Mouse (Mus musculus): ENCODE data around the gene H2afj. TPM values are rescaled to one million over a fixed set of nuclear protein-coding genes. Genes with fewer than 3 reads are reported as not detected.

Gene H2afj
- total RNA-seq, 2 experiments from 2014 or later, result 69.6 to 72.3 TPM

DNA sequence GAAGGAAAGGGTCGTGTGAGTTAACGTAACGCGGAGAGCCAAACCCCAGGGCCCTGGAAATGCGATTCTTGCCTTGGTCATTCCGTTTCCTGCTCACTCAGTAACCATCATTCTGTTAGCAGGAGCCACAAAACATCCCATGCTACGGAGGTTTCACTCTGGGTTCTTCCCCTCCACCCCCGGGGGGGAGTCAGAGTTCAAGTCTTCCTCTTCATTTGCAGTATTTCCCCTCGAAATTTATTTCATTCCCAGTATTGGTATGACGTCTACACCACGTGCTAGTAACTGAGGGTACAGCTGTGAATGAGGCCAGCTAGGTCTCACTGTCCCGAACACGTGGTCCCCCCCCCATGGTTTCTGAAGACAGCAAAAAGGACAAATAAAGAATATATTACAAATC, 1.6 kb downstream of the H2afj start:
- Histone ChIP-seq H3K27ac (peak overlapping the region; percentile 89; the same call in 1 of the 2 replicates), H3K4me3 (peak overlapping the region; percentile 79)
- TF ChIP-seq CTCF (conservative IDR thresholded peaks at IDR 0.05), result no peak
- no peak for DNase-seq (ENCODE audit: low spot score in 2 of 2)

GRCm38 (mm10) chr6:136811196-136811595, 3.2 kb downstream of the H2afj start:
- Histone ChIP-seq H3K4me3 (no peak overlapping the region), H3K27ac (peak overlapping the region; percentile 76; the same call in 1 of the 2 replicates)
- no peak for DNase-seq (ENCODE audit: low spot score in 2 of 2)
- TF ChIP-seq CTCF (conservative IDR thresholded peaks at IDR 0.05), result no peak

DNA sequence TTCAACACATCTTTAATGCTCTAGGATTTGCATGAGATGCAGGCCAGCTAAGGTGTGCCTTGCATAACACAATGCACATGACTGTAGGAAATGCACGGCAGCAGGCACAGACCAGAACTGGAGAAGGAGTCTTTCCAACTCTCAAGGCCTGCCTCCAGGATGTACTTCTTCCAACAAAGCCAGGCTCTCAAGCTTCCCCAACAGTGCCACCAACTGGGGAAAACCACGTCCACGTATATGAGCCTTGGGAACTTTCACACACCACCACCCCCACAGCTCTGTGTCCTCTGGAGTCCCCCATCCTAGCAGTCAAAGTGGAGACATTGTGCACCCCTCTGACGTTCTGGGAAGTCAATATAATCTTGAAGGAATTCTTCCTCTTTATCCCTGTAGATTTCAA, 5.1 kb downstream of the H2afj start:
- TF ChIP-seq CTCF (conservative IDR thresholded peaks at IDR 0.05), result peak; percentile 53
- peak overlapping the region; percentile 76 for H3K27ac ChIP-seq
- no peak overlapping the region for H3K4me3 ChIP-seq
- no peak for DNase-seq (ENCODE audit: low spot score in 2 of 2)

DNA sequence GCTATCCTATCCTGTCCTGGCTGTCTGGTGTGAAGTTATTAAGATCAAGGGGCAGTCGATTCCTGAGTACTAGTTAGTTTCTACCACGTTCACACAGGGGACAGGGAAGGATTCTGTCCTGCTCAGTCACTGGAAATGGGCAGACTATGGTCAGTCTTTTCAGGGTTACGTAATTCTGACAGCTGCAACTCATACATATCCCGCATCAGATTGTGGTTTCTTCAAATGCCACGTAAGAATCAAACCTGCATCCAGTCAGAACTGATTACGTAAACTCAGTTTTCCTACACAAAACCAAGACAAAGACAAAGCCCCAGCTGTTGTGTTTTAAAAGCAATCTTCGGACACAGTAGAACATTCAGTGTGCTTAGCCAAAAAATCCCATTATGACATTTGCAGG, 7.3 kb downstream of the H2afj start:
- H3K4me3 ChIP-seq, result no peak overlapping the region
- H3K27ac ChIP-seq, result peak overlapping the region; percentile 94
- no peak for DNase-seq (ENCODE audit: low spot score in 2 of 2)
- TF ChIP-seq CTCF (conservative IDR thresholded peaks at IDR 0.05), result no peak

DNA sequence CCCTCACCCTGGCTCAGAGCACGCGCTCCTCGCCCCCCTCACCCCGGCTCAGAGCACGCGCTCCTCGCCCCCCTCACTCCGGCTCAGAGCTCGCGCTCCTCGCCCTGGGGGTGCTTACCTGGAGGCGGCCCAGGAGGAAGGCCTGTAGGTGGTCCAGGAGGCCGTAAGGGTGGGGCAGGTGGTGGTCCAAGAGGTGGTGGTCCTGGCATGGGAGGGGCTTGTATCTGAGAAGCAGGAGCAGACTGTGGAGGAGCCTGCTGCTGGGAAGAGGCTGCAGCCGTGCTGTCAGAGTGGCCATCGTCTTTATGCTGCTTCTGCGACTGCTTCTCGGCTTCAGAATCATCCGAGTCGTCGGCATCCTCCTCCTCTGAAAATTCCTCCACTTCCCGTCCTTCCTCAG, 8.8 kb downstream of the H2afj start:
- TF ChIP-seq CTCF (conservative IDR thresholded peaks at IDR 0.05), result no peak
- Histone ChIP-seq H3K27ac (peak overlapping the region; percentile 94), H3K4me3 (no peak overlapping the region)
- DNase-seq (ENCODE audit: low spot score in 2 of 2), result no peak

- no peak for TF ChIP-seq CTCF (conservative IDR thresholded peaks at IDR 0.05)
- Histone ChIP-seq H3K27ac (peak overlapping the region; percentile 94), H3K4me3 (no peak overlapping the region)
- DNase-seq (ENCODE audit: low spot score in 2 of 2), result peak; percentile 86 to 93
These were observed 9.5 kb downstream of the H2afj start for GRCm38 (mm10) chr6:136817549-136817948.

DNA sequence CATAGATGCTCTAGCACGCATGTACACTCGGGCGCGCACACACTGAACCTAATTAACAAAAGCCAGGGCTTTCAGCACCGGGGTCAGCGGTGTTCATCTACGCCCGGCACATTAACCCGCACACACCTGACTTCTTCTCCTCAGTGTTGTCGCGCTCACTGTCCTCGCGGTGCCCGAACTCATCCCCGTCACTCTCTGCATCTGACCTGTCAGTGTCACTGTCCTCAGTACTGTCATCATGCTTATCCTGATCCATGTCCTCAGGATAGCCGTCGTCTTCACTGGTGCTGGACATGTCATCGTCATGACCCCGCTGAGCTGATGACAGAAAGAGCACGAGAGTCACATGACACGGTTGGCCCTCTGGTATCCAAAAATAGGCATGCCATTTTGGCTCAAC, 12.3 kb downstream of the H2afj start:
- no peak for DNase-seq (ENCODE audit: low spot score in 2 of 2)
- H3K4me3 ChIP-seq, result no peak overlapping the region
- no peak overlapping the region for H3K27ac ChIP-seq
- TF ChIP-seq CTCF (conservative IDR thresholded peaks at IDR 0.05), result no peak

GRCm38 (mm10) chr6:136821086-136821485, 13.0 kb downstream of the H2afj start:
- TF ChIP-seq CTCF (conservative IDR thresholded peaks at IDR 0.05), result no peak
- DNase-seq (ENCODE audit: low spot score in 2 of 2), result no peak
- Histone ChIP-seq H3K27ac (no peak overlapping the region), H3K4me3 (no peak overlapping the region)

DNA sequence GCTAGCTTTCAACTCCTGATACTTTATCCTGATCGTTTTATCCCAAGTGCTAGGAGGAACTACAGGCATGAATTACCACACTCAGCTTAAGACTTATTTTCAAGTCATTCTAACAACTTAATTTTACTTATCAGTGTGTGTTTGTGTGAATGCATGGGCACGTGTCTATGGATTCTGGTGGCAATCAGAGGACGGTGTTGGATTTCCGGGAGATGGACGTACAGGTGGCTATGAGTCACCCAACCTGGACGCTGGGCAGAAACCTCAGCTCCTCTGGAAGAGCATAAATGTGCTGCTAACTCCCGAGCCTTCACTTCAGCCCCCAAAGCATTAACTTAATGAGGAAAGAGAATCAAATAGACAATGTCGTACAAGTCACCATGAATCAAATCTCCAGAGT, 16.9 kb downstream of the H2afj start:
- TF ChIP-seq CTCF (conservative IDR thresholded peaks at IDR 0.05), result no peak
- DNase-seq (ENCODE audit: low spot score in 2 of 2), result no peak

DNA sequence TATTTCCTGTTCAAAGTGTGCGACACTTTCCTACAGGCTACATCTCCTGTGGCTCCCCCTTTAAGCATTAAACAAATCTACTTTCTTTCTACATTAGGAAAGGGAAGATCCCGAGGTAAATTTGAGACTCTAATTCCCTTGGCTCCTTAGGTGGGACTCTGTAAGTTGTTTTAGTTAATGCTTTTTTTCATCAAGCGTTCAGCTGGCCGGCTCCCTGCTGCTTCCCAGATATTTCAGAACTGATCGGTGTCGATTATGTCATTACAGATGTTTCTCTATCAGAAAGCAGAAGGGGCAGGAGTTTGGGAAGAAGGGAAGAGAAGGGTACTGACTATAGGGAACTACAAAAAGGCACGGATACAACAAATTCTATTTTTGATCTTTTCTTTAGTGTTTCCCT, 19.1 kb downstream of the H2afj start:
- peak overlapping the region; percentile 97 for H3K27ac ChIP-seq
- peak overlapping the region; percentile 93 for H3K4me3 ChIP-seq
- DNase-seq (ENCODE audit: low spot score in 2 of 2), result no peak
- TF ChIP-seq CTCF (conservative IDR thresholded peaks at IDR 0.05), result no peak

More for the DNA sequence above, 16.9 kb downstream of the H2afj start:
- no peak overlapping the region for H3K4me3 ChIP-seq
- H3K27ac ChIP-seq, result no peak overlapping the region

DNA sequence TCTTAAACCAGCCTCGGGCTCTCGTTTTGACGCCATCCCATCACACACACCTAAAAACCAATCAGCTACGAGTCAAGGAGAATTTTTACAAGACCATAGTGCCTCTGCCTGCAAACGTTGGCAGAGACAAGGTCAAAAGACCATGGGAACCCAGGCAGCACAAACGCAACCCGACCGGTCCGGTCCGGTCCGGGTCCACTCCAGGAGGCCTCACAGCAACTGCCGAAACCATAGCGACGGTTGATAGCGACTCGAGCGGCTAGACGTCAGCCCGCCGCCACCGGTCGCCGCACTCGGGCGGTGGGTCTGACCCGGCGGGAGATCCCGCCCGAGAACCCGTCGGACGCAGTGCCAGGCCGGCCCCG, 19.5 kb downstream of the H2afj start, which contains the start of gene BC049715:
Gene BC049715, plus strand, starts transcription at position 111 of the 365 bp plus-strand sequence.
- no peak for DNase-seq (ENCODE audit: low spot score in 2 of 2)
- Histone ChIP-seq H3K4me3 (peak within 1 kb of the TSS; percentile 93), H3K27ac (peak within 1 kb of the TSS; percentile 97)
- no peak for TF ChIP-seq CTCF (conservative IDR thresholded peaks at IDR 0.05)

DNA sequence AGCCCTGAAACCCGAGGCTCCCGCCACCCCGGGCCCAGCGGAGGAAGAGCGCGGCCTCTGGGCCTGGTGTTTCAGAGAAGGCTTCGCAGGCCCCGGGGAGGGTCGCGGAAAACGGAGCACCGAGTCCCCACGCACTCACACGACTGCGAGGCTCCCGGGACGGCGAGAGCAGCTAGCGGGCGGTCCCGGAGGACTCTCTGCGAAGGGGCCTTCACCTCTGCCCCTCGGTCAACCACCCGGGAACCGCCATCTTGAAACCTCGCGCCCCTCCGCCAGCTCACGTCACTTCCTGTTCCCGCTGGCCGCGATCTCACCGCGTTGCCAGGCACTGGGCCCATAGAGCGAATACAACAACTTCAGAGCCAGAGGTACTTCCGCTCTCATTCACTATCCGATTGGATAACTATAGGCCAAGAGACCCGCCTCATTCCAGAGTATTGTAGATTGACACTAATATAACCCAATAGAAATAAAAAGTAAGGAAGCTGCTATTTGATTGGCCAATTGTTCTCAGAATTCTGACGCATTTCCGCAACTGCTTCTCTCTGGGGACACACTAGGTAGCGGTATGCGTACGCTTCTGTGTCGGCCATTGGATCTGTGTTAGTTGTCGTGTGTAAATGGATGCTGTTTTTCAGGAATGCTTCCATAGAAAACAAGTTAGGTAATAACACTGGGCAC, 20.0 kb downstream of the H2afj start, which contains the start of gene Wbp11:
Gene Wbp11, minus strand, starts transcription at position 353 of the 681 bp plus-strand sequence.
- Histone ChIP-seq H3K4me3 (peak within 1 kb of the TSS; percentile 93), H3K27ac (peak within 1 kb of the TSS; percentile 97)
- peak; percentile 54 for TF ChIP-seq CTCF (conservative IDR thresholded peaks at IDR 0.05)
- peak; percentile 96 to 98 for DNase-seq (ENCODE audit: low spot score in 2 of 2)

DNA sequence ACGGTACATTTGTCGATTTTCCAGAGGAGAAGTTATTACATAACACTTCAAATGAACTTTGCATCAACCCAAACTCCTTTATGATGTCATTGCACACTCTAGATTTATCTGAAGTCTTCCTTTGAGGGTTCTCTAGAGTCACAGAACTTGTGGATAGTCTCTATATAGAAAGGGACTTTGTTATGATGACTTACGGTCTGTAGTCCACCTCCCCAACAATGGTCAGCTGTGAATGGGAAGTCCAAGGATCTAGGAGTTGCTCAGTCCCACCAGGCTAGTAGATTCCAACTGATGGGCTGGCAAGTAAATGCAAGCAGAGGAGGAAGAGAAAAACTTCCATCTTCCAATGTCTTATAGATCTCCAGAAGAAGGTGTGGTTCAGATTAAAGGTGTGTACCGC, 20.6 kb downstream of the H2afj start:
- no peak for DNase-seq (ENCODE audit: low spot score in 2 of 2)
- H3K27ac ChIP-seq, result peak overlapping the region; percentile 97
- H3K4me3 ChIP-seq, result peak overlapping the region; percentile 63
- TF ChIP-seq CTCF (conservative IDR thresholded peaks at IDR 0.05), result no peak

- no peak overlapping the region for H3K27ac ChIP-seq
- no peak overlapping the region for H3K4me3 ChIP-seq
- DNase-seq (ENCODE audit: low spot score in 2 of 2), result no peak
- TF ChIP-seq CTCF (conservative IDR thresholded peaks at IDR 0.05), result no peak
These were observed 23.7 kb downstream of the H2afj start for GRCm38 (mm10) chr6:136831712-136832111.
